Mouse (Mus musculus): ENCODE results near the gene Fam20b. TPM values are rescaled to one million over a fixed set of nuclear protein-coding genes. Genes with fewer than 3 reads are reported as not detected.

The Fam20b gene
- total RNA-seq (2021): 10 to 100 TPM; 49.1 to 57.9 TPM
- long read RNA-seq, experiment 1, full-length matches to known transcripts: 22 of 37 reads
- long read RNA-seq, experiment 1, partial matches to known transcripts: 5 of 37 reads
- long read RNA-seq, experiment 1, other reads (novel, unspliced or antisense): 10 of 37 reads
- long read RNA-seq, experiment 2, full-length matches to known transcripts: 6 of 47 reads
- long read RNA-seq, experiment 2, partial matches to known transcripts: 4 of 47 reads
- long read RNA-seq, experiment 2, other reads (novel, unspliced or antisense): 37 of 47 reads

GRCm38 (mm10) chr1:156718950-156719805 is at the start of gene Fam20b:
Fam20b (minus strand) TSS chr1:156719086.
- peak; percentile 96 for DNase-seq (ENCODE audit: low spot score in 2 of 2)

GRCm38 (mm10) chr1:156765311-156765710 is 46.4 kb upstream of the Fam20b start:
- DNase-seq (ENCODE audit: low spot score in 2 of 2): no peak

- no peak for DNase-seq (ENCODE audit: low spot score in 2 of 2)
These were observed 45.7 kb upstream of the Fam20b start for GRCm38 (mm10) chr1:156764584-156764983.

- DNase-seq (ENCODE audit: low spot score in 2 of 2): no peak
These were observed 44.4 kb upstream of the Fam20b start for GRCm38 (mm10) chr1:156763280-156763679.

- no peak for DNase-seq (ENCODE audit: low spot score in 2 of 2)
These were observed 42.5 kb upstream of the Fam20b start for GRCm38 (mm10) chr1:156761430-156761801.

- DNase-seq (ENCODE audit: low spot score in 2 of 2): no peak
These were observed 41.9 kb upstream of the Fam20b start for GRCm38 (mm10) chr1:156760549-156761429.

GRCm38 (mm10) chr1:156758326-156758725 is 39.4 kb upstream of the Fam20b start:
- DNase-seq (ENCODE audit: low spot score in 2 of 2): no peak

- DNase-seq (ENCODE audit: low spot score in 2 of 2): no peak
These were observed 35.9 kb upstream of the Fam20b start for GRCm38 (mm10) chr1:156754608-156755413.

- DNase-seq (ENCODE audit: low spot score in 2 of 2): no peak
These were observed 34.1 kb upstream of the Fam20b start for GRCm38 (mm10) chr1:156752990-156753389.

GRCm38 (mm10) chr1:156752020-156752724 is 33.3 kb upstream of the Fam20b start:
- DNase-seq (ENCODE audit: low spot score in 2 of 2): peak; percentile 70 to 73

GRCm38 (mm10) chr1:156750261-156750660 is 31.4 kb upstream of the Fam20b start:
- no peak for DNase-seq (ENCODE audit: low spot score in 2 of 2)

- no peak for DNase-seq (ENCODE audit: low spot score in 2 of 2)
These were observed 30.2 kb upstream of the Fam20b start for GRCm38 (mm10) chr1:156749136-156749535.

- DNase-seq (ENCODE audit: low spot score in 2 of 2): no peak
These were observed 29.6 kb upstream of the Fam20b start for GRCm38 (mm10) chr1:156748435-156749005.

- no peak for DNase-seq (ENCODE audit: low spot score in 2 of 2)
These were observed 26.4 kb upstream of the Fam20b start for GRCm38 (mm10) chr1:156745188-156745810.

GRCm38 (mm10) chr1:156741482-156742411 is 22.9 kb upstream of the Fam20b start:
- peak; percentile 63 to 70 for DNase-seq (ENCODE audit: low spot score in 2 of 2)

GRCm38 (mm10) chr1:156735788-156736187 is 16.9 kb upstream of the Fam20b start:
- no peak for DNase-seq (ENCODE audit: low spot score in 2 of 2)

GRCm38 (mm10) chr1:156734019-156734418 is 15.1 kb upstream of the Fam20b start:
- DNase-seq (ENCODE audit: low spot score in 2 of 2): no peak

- DNase-seq (ENCODE audit: low spot score in 2 of 2): no peak
These were observed 14.7 kb upstream of the Fam20b start for GRCm38 (mm10) chr1:156733559-156733958.

Data from adrenal gland, adult 18-20 months (tissue).